Mouse (Mus musculus) heart, embryonic 10.5 days (tissue): Measurements from ENCODE around the gene Rab3il1. TPM values are rescaled to one million over a fixed set of nuclear protein-coding genes. Genes with fewer than 3 reads are reported as not detected.

Experiments
- DNase-seq: peaks from one replicate; pipeline ENCODE4 v3.0.0-alpha.2; 2017; ENCODE audit warnings: low spot score
- H3K27ac ChIP-seq: fragments of 300-500 bp; sonication (generic); 2 replicates; pipeline ENCODE4 v1.5.1; 2016; ENCODE audit warnings: mild to moderate bottlenecking
- H3K27me3 ChIP-seq: fragments of 300-500 bp; sonication (generic); 2 replicates; pipeline ENCODE4 v1.6.1; 2016; ENCODE audit warnings: mild to moderate bottlenecking; ENCODE audit not compliant: poor library complexity, insufficient read depth, severe bottlenecking
- H3K36me3 ChIP-seq: fragments of 300-500 bp; sonication (generic); 2 replicates; pipeline ENCODE4 v1.6.1; 2016; ENCODE audit warnings: mild to moderate bottlenecking, moderate library complexity
- H3K4me1 ChIP-seq: fragments of 300-500 bp; sonication (generic); 2 replicates; pipeline ENCODE4 v1.6.1; 2016; ENCODE audit warnings: mild to moderate bottlenecking
- H3K4me3 ChIP-seq: fragments of 300-500 bp; sonication (generic); 2 replicates; pipeline ENCODE4 v1.5.1; 2016; ENCODE audit warnings: mild to moderate bottlenecking, moderate library complexity
- H3K9me3 ChIP-seq: fragments of 300-500 bp; sonication (generic); 2 replicates; pipeline ENCODE4 v1.6.1; 2016; ENCODE audit warnings: mild to moderate bottlenecking, moderate library complexity
- WGBS: fragments of 180-500 bp; shearing (Covaris S2); methylation state at CpG from one replicate; pipeline ENCODE4 v1.1.7; 2016; 5-methylcytosine and 5-hydroxymethylcytosine counted together
- polyA plus RNA-seq: library from polyadenylated mRNA; unstranded; fragments of >200 nt; fragmentation: Nextera tagmentation; extraction: Ambion mirVana; gene quantifications from 2 replicates; pipeline ENCODE4 v1.2.1, GENCODE M21; 2016

Rab3il1 gene
- polyA plus RNA-seq: 51.5 and 57.6 TPM in 2 replicates

DNA sequence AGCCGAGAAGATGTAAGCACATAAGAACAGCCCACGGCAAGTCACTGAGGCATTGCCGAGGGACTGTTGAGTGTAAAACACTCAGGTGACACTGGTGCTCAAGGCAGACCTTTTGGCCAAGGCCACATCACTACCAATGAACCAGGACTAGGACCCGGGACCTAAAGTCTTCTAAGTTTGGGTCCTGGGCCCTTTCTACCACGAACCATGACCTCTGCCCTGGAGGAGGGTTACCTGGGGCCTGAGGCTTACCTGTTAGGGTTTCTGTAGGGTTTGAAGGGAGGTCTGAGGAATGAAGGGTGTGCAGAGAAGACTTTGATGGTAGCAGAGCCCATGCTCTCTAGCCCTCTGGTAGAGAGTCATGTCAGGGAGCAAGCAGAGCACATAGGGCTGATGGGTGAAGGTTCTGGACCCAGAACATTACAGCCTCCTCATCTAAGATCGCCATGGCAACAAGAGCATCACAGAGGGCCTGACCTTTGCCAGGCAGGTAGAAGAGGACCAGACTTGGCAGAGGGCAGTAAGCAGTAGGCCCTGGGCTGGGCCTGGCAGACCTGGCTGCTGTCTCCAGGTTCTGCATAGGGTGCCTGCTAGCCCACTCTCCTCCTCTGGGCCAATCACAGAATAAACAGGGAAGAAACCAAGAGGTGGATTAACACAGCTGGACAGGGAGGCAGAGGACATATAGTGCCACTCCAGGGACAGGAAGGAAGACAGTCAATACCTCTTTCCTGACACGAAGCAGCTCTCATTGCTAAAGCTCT is at the start of gene Rab3il1, which contains the start of gene Best1:
Rab3il1 (plus strand) TSS at position 464 of the 764 bp plus-strand sequence.
Best1 (minus strand) TSS at position 428 of the 764 bp plus-strand sequence.
- H3K27me3 ChIP-seq: no peaks in the 10 kb centered on the region
- DNase-seq: no peak
- H3K27ac ChIP-seq: no peak within 1 kb of the TSS
- H3K4me1 ChIP-seq: peaks cover 6% of the 10 kb centered on the region
- whole genome bisulfite sequencing: 72% methylated on average over 7 of the region's 7 CpGs
- no peak within 1 kb of the TSS for H3K4me3 ChIP-seq
- peaks cover 3% of the 10 kb centered on the region; the same call in 1 of the 2 replicates for H3K9me3 ChIP-seq
- H3K36me3 ChIP-seq: no peaks in the 10 kb centered on the region

DNA sequence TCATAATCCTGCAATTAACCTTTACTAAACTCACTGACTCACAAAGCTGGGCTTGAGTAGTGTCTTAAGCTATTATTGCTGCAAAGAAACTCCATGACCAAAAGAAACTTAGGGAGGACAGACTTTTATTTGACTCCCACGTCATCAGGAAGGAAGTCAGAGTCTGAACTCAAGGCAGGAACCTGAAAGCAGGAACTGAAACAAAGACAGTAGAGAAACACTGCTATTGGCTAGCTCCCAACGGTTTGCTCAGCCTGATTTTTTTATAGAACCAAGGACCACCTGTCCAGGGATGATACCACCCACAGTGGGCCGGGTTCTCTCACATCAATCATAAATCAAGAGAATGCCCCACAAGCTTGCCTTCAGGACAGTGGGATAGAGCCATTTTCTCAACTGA is 49.1 kb upstream of the Rab3il1 start:
- DNase-seq: no peak
- H3K27ac ChIP-seq: no peak overlapping the region
- H3K4me1 ChIP-seq: peaks cover 24% of the 10 kb centered on the region
- no peaks in the 10 kb centered on the region for H3K36me3 ChIP-seq
- H3K9me3 ChIP-seq: no peaks in the 10 kb centered on the region
- WGBS: 79% methylated on average over 3 of the region's 3 CpGs
- no peaks in the 10 kb centered on the region for H3K27me3 ChIP-seq
- H3K4me3 ChIP-seq: no peak overlapping the region

DNA sequence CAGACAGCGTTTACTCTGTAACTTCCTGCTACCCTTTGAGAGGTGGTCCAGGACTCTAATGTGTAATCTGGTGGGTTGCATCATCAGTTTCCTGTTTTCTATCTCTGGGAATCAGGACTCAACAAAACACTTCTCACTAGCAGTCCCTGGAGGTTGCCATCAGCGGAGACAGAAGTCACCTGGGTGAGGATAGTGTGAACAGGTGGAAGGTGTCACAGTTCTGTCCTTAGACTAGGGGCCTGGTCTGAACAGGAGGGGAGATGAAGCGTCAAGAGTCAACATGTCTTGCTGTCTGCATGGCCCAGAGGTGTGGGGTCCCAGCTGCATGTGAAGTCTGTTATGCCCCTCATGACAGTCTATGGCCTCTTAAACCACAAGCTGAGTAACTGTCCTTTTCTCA is 48.6 kb upstream of the Rab3il1 start:
- WGBS: 86% methylated on average over 3 of the region's 3 CpGs
- H3K4me1 ChIP-seq: peaks cover 24% of the 10 kb centered on the region
- H3K9me3 ChIP-seq: no peaks in the 10 kb centered on the region
- H3K27me3 ChIP-seq: no peaks in the 10 kb centered on the region
- no peak overlapping the region for H3K27ac ChIP-seq
- H3K36me3 ChIP-seq: no peaks in the 10 kb centered on the region
- no peak for DNase-seq
- H3K4me3 ChIP-seq: no peak overlapping the region

DNA sequence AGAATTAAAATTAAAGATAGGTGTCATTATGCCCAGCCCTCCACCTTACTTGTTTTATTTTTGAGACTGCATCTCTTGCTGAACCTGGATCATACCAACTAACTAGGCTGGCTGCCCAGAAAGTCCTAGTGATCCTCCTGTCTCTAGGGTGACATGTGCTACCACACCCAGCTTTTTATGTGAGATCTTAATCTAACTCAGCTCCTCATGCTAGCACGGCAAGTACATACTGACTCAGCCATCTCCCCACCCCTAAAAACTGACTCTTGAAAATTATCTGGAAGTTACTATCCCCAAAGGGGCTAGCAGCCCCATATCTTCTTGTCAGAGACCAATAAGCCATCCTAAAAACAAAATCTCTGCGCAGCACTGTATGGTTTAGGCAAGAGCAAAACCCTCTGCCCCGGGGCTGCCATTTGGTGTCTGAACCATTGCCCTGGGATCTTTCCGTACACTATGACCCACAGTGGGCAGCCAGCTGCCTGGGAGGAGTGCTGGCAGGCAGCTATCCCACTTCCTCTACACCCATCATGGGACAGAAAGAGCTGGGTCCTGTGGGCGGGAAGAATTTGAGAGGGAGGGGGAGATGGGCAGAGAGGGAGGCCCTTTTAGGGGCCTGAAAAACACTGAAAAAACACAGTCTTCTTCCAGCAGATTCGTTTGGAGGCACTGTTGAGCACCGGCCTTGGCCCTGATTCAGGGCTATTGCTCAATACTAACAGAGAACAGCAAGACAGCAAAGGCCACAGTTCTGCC is 47.2 kb upstream of the Rab3il1 start:
- no peak for DNase-seq
- WGBS: 38% methylated on average over 7 of the region's 7 CpGs
- H3K4me3 ChIP-seq: no peak overlapping the region
- H3K4me1 ChIP-seq: peaks cover 24% of the 10 kb centered on the region
- H3K27me3 ChIP-seq: no peaks in the 10 kb centered on the region
- no peaks in the 10 kb centered on the region for H3K9me3 ChIP-seq
- peak overlapping the region; percentile 74 for H3K27ac ChIP-seq
- no peaks in the 10 kb centered on the region for H3K36me3 ChIP-seq

DNA sequence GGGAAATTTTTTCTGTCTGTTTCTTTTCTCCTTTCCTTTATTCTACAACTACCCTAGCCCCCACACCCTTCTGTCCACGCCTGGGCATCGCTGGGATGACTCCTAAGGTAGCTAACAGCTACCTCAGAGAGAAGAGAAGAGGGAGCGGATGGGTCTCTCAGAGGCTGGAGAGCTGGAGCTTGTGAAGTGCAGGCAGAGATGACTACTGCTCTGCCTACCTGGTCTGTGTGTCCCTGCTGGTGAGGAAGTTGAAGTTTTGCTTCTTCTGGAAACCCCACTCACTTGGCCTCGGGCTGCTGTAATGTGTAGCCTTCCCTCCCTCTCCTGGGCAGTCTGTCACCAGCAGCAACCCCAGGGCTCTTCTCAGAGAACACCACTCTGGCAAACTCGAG is 46.7 kb upstream of the Rab3il1 start:
- Histone ChIP-seq H3K27ac (peak overlapping the region; percentile 74), H3K36me3 (no peaks in the 10 kb centered on the region), H3K4me3 (no peak overlapping the region), H3K27me3 (no peaks in the 10 kb centered on the region), H3K4me1 (peaks cover 24% of the 10 kb centered on the region), H3K9me3 (no peaks in the 10 kb centered on the region)
- DNase-seq: no peak
- WGBS: 41% methylated on average over 5 of the region's 5 CpGs

DNA sequence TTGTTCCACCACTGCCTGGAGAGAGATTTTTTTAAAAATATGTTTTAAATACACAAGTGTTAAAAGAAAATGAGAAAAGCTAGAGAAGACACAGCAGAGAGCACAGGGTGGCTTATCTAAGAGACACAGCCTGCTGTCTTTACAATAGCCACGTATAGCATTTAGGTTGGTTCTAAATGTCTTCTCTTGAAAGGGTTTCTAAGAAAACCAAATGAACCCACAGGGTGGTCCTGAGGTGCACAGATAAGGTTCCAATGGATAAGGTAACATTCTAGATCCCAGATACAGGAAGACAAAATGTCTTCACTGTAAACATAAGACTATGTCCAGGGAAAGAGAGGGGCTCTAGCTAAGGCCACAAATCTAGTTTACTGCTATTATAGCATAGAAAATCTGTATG is 46.0 kb upstream of the Rab3il1 start:
- Histone ChIP-seq H3K27ac (peak overlapping the region; percentile 74), H3K9me3 (no peaks in the 10 kb centered on the region), H3K36me3 (no peaks in the 10 kb centered on the region), H3K27me3 (no peaks in the 10 kb centered on the region), H3K4me3 (no peak overlapping the region), H3K4me1 (peaks cover 24% of the 10 kb centered on the region)
- WGBS: 47% methylated on average over 1 of the region's 1 CpGs
- DNase-seq: no peak

DNA sequence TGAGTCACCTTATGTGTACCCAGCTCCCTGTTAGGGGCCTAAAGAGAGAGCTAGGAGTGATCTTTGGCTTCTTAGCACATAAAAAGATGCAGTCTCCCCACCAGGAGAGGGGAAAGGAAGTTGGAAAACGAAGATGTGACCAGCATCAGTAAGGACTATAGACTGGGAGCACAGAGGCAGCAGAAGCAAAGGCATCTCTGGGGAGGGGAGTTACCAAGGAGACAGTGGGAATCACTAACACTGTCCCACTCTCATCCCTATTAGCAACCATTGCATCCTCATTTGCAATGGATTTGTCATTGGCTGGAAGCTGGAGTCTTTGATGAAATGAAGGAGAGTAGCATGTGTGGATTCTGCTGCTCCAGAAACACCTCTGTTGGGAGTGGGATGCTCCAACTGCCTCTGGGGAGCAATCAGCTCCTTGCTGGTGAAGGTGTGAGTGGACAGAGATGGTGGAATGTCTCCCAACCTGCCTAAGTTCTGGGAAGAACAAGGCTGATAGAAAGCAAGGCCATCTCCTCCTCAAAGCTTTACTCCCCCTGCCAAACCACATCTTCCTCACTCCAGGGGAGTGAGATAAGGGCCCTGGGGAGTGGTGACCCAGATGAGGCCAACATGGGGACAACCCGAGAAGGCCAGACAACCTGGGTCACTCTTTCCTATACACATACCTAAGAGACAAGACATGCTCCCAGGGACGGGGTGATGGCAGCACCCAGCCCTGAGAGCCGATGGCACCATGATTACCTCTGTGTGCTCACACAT is 44.7 kb upstream of the Rab3il1 start:
- WGBS: 59% methylated on average over 4 of the region's 4 CpGs
- Histone ChIP-seq H3K4me1 (peaks cover 24% of the 10 kb centered on the region), H3K27ac (peak overlapping the region; percentile 62), H3K4me3 (no peak overlapping the region), H3K36me3 (no peaks in the 10 kb centered on the region), H3K9me3 (no peaks in the 10 kb centered on the region), H3K27me3 (no peaks in the 10 kb centered on the region)
- no peak for DNase-seq

DNA sequence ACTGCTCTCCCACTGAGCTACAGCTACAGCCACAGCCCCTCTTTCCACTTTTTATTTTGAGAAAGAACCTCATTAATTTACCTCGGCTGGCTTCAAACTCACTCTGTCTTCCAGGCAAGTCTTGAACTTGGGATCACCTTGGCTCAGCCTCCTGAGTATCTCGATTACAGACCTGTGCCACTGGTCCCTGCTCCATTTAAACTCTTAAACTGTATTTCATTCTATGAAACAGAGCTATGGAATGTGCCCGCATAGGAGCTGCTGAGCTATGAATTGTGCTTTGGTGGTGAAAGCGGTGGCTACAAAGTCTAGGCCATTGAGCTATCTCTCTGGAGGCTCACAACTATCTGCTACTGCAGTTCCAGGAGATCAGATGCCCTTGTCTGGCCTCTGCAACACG is 43.5 kb upstream of the Rab3il1 start:
- peaks cover 24% of the 10 kb centered on the region for H3K4me1 ChIP-seq
- no peak for DNase-seq
- H3K36me3 ChIP-seq: no peaks in the 10 kb centered on the region
- no peak overlapping the region for H3K4me3 ChIP-seq
- H3K27ac ChIP-seq: no peak overlapping the region
- 83% methylated on average over 5 of the region's 5 CpGs for whole genome bisulfite sequencing
- H3K9me3 ChIP-seq: no peaks in the 10 kb centered on the region
- H3K27me3 ChIP-seq: no peaks in the 10 kb centered on the region

DNA sequence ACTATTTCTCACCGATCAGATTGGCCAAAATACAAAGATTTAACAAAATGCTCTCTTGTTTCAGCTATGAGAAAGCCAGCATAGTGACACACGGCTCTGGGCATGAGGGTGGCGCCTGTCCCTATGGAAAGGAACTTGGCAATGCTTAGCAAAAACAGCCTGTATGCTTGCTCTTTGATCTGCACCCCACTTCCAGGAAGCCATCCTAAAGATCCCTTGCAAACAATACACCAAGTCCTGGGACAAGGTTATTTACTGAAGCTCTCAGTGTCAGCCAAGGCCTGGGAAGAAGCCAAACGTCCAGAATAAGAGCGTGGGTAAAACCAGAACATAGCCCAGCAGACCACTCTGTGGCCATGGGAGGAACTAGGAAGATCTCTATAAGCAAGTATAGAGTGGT is 40.7 kb upstream of the Rab3il1 start:
- no peak overlapping the region for H3K4me3 ChIP-seq
- no peak overlapping the region for H3K27ac ChIP-seq
- H3K4me1 ChIP-seq: peaks cover 23% of the 10 kb centered on the region
- no peaks in the 10 kb centered on the region for H3K27me3 ChIP-seq
- 78% methylated on average over 5 of the region's 5 CpGs for WGBS
- DNase-seq: no peak
- no peaks in the 10 kb centered on the region for H3K36me3 ChIP-seq
- no peaks in the 10 kb centered on the region for H3K9me3 ChIP-seq

DNA sequence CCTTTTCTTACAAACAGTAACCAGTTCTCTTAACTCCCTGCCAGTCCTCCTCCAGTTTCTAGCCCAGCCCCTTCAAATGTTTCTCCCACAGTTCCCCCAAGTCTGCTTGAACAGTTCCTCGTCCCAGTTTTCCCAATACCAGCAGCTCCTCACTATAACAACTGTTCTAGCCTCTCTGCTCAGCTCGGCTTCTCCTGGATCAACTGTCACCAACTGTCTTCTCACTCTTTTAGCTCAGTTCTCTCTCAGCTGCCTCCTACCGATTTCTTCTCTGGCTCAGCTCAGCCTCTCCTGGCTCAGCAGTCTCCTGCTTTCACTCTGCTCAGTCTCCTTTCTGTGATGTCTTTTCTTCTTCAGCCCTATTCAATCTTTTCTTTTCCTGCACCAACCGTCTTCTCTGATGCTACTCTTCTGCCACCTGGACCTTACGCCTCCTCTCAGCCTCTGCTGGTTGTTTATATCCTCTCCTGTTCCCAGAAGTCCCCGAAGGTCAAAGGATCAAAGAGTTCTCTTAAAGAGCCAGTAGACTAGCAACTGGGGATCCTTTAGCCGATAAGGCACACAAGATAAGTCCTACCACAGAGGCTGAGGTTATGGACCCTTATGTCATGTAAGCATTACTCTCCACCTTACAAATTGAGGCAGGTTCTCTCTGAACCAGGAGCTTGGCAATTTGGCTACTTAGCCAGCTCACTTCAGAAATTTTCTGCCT is 37.1 kb upstream of the Rab3il1 start:
- H3K27me3 ChIP-seq: no peaks in the 10 kb centered on the region
- no peaks in the 10 kb centered on the region for H3K36me3 ChIP-seq
- peak overlapping the region; percentile 42; the same call in 1 of the 2 replicates for H3K27ac ChIP-seq
- WGBS: 10% methylated on average over 7 of the region's 7 CpGs
- no peak for DNase-seq
- H3K4me1 ChIP-seq: peaks cover 16% of the 10 kb centered on the region
- no peaks in the 10 kb centered on the region for H3K9me3 ChIP-seq
- H3K4me3 ChIP-seq: peak overlapping the region; percentile 20; the same call in 1 of the 2 replicates

DNA sequence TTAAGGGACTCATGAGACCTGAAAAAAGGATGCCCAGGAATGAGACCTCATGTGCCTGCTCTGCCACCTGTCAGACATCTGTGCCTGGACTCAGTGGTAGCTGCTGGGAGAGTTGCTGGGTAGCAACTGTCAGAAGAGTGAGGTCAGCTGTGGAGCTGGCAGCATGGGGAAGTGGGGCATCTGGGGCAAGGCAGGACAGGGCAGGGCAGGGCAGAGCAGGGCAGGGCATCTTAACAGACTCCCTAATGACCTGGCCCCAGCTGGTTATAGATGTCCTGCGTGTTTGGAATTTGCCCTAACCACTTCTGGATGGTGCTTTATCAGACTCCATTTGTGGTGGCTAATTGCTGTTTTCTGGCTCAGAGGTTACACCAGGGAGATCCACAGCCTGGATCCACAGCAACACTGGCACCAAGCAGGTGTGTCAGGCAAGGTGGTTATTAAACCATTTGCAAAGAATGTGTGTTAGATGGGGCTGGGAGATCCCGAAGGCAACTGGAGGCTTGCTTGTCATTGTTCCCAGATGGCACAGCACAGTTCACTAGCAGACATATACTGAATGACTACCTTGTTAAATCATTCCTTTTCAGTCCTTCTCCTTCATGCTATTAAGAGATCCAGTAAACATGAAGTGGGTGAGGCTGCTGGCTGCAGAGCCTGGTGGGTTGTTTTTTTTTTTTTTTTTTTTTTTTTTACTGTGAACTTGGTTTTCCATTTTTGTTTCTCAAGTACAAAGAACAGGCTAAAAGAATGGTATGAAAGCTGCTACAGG is 35.2 kb upstream of the Rab3il1 start:
- no peak overlapping the region for H3K4me3 ChIP-seq
- no peak for DNase-seq
- no peaks in the 10 kb centered on the region for H3K27me3 ChIP-seq
- H3K36me3 ChIP-seq: no peaks in the 10 kb centered on the region
- 62% methylated on average over 2 of the region's 2 CpGs for WGBS
- H3K9me3 ChIP-seq: no peaks in the 10 kb centered on the region
- H3K27ac ChIP-seq: no peak overlapping the region
- H3K4me1 ChIP-seq: peaks cover 16% of the 10 kb centered on the region
